Mouse (Mus musculus): ENCODE data around the gene Rbm6.

DNA sequence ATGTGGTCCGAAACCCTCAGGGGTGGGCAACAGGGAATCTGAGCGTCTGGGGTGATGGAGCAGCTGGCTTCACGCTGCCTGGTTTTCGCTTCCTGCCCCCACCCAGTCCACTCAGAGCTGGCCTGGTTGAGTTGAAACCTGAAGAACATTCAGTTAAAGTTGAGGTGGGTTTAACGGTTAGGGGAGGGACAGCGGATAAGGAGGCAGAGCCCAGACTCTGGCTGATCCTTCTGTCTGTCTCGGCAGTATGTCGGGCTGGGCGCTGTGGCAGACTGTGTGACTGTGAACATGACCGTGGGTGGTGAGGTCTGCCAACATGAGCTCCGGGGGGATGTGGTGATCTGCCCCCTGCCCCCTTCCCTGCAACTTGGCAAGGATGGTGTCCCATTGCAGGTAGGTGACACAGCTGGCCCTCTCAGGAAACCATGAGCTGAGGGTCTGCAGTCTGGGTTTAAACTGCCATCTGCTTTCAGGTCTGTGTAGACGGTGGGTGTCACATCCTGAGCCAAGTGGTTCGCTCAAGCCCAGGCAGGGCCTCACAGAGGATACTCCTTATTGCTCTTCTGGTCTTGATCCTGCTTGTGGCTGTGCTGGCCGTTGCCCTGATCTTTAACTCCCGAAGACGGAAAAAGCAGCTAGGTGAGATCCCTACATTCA, 41.9 kb upstream of the Rbm6 start:
- no peak for TF ChIP-seq POLR2A (IDR thresholded peaks at IDR 0.05; ENCODE audit: low read depth, low read length)
- TF ChIP-seq CTCF (conservative IDR thresholded peaks at IDR 0.05; ENCODE audit: insufficient read depth, insufficient read length, low read depth, low read length) = no peak

All from kidney, adult 2 months (tissue).